Mouse (Mus musculus) small intestine, adult 2 months (tissue): ENCODE results near the gene Pde4d. TPM values are rescaled to one million over a fixed set of nuclear protein-coding genes. Genes with fewer than 3 reads are reported as not detected.

Experiments used
- H3K27ac ChIP-seq: fragments of 200-500 bp; 2 replicates; pipeline ENCODE4 v1.5.1; 2012; ENCODE audit warnings: low read depth, low read length, control low read depth, inconsistent platforms; ENCODE audit not compliant: insufficient read depth
- H3K27me3 ChIP-seq: fragments of 200-500 bp; 2 replicates; pipeline ENCODE4 v1.6.1; 2012; ENCODE audit warnings: mild to moderate bottlenecking, moderate library complexity, low read length, inconsistent platforms; ENCODE audit not compliant: control insufficient read depth, insufficient read depth
- H3K36me3 ChIP-seq: fragments of 200-500 bp; 2 replicates; pipeline ENCODE4 v1.6.1; 2012; ENCODE audit warnings: mild to moderate bottlenecking, low read length, control low read depth, inconsistent platforms; ENCODE audit not compliant: control insufficient read depth, insufficient read depth
- H3K4me1 ChIP-seq: fragments of 200-500 bp; 2 replicates; pipeline ENCODE4 v1.6.1; 2012; ENCODE audit warnings: low read length, inconsistent platforms, mixed read lengths; ENCODE audit not compliant: control insufficient read depth, insufficient read depth, insufficient read length
- H3K4me3 ChIP-seq: fragments of 200-500 bp; 2 replicates; pipeline ENCODE4 v1.5.1; 2012; ENCODE audit warnings: low read depth, mild to moderate bottlenecking, control low read depth, inconsistent platforms, low read length, moderate library complexity
- CTCF ChIP-seq: fragments of 200-500 bp; IDR thresholded peaks from 2 replicates; pipeline ENCODE4 v1.5.1; 2012; ENCODE audit warnings: low read depth, mild to moderate bottlenecking, control low read depth, inconsistent platforms, low read length, moderate library complexity, mixed read lengths; ENCODE audit not compliant: insufficient replicate concordance, insufficient read length; ENCODE audit errors: extremely low read depth
- POLR2A ChIP-seq: fragments of 200-500 bp; IDR thresholded peaks from 2 replicates; pipeline ENCODE4 v1.6.1; 2012; ENCODE audit warnings: low read depth, mild to moderate bottlenecking, control low read depth, inconsistent platforms, low read length, moderate library complexity
- WGBS: fragments of 180-500 bp; shearing (Covaris S2); methylation state at CpG from one replicate; pipeline ENCODE4 v1.1.7; 2018; 5-methylcytosine and 5-hydroxymethylcytosine counted together
- polyA plus RNA-seq: library from polyadenylated mRNA; depleted of rRNA; stranded (reverse); fragments of >200 nt; gene quantifications from 2 replicates; pipeline ENCODE4 v1.2.3, GENCODE M21; 2012

Gene Pde4d
- polyA plus RNA-seq, 1 experiment: 8.4 TPM

GRCm38 (mm10) chr13:109752236-109752863, 1302.6 kb downstream of the Pde4d start:
- TF ChIP-seq CTCF: no peak
- TF ChIP-seq POLR2A: no peak
- Histone ChIP-seq H3K36me3 (no peaks in the 10 kb centered on the region; the same call in 1 of the 2 replicates), H3K27me3 (no peaks in the 10 kb centered on the region), H3K4me1 (no peaks in the 10 kb centered on the region), H3K4me3 (no peak overlapping the region), H3K27ac (no peak overlapping the region)
- WGBS: 31% methylated on average over 8 of the region's 8 CpGs

- H3K36me3 ChIP-seq: no peaks in the 10 kb centered on the region
- H3K4me1 ChIP-seq: no peaks in the 10 kb centered on the region
- no peaks in the 10 kb centered on the region for H3K27me3 ChIP-seq
- H3K4me3 ChIP-seq: no peak overlapping the region
- WGBS: 89% methylated on average over 5 of the region's 5 CpGs
- no peak overlapping the region for H3K27ac ChIP-seq
- TF ChIP-seq CTCF: no peak
- TF ChIP-seq POLR2A: no peak
Measured at GRCm38 (mm10) chr13:109756854-109757253, 1307.1 kb downstream of the Pde4d start.

GRCm38 (mm10) chr13:109759201-109759600, 1309.5 kb downstream of the Pde4d start:
- Histone ChIP-seq H3K36me3 (no peaks in the 10 kb centered on the region), H3K27ac (no peak overlapping the region), H3K4me3 (no peak overlapping the region), H3K27me3 (no peaks in the 10 kb centered on the region), H3K4me1 (no peaks in the 10 kb centered on the region)
- 41% methylated on average over 5 of the region's 5 CpGs for WGBS
- no peak for TF ChIP-seq POLR2A
- peak; percentile 63; the same call in 1 of the 2 replicates for TF ChIP-seq CTCF

GRCm38 (mm10) chr13:109761081-109761480, 1311.3 kb downstream of the Pde4d start:
- WGBS: 85% methylated on average over 13 of the region's 13 CpGs
- Histone ChIP-seq H3K4me3 (no peak overlapping the region), H3K27me3 (no peaks in the 10 kb centered on the region), H3K27ac (no peak overlapping the region), H3K4me1 (no peaks in the 10 kb centered on the region), H3K36me3 (no peaks in the 10 kb centered on the region)
- no peak for TF ChIP-seq POLR2A
- TF ChIP-seq CTCF: no peak

GRCm38 (mm10) chr13:109774791-109775190, 1325.0 kb downstream of the Pde4d start:
- H3K36me3 ChIP-seq: peaks cover 5% of the 10 kb centered on the region
- 88% methylated on average over 7 of the region's 7 CpGs for WGBS
- TF ChIP-seq POLR2A (no peak), CTCF (no peak)
- H3K27me3 ChIP-seq: no peaks in the 10 kb centered on the region
- H3K4me1 ChIP-seq: no peaks in the 10 kb centered on the region; the same call in 1 of the 2 replicates
- no peak overlapping the region for H3K4me3 ChIP-seq
- H3K27ac ChIP-seq: no peak overlapping the region

GRCm38 (mm10) chr13:109775197-109775596, 1325.4 kb downstream of the Pde4d start:
- Histone ChIP-seq H3K4me1 (no peaks in the 10 kb centered on the region; the same call in 1 of the 2 replicates), H3K36me3 (peaks cover 3% of the 10 kb centered on the region), H3K27ac (no peak overlapping the region), H3K4me3 (no peak overlapping the region), H3K27me3 (no peaks in the 10 kb centered on the region)
- TF ChIP-seq CTCF: no peak
- TF ChIP-seq POLR2A: no peak
- WGBS: 57% methylated on average over 5 of the region's 5 CpGs

GRCm38 (mm10) chr13:109776116-109776515, 1326.4 kb downstream of the Pde4d start:
- Histone ChIP-seq H3K36me3 (peaks cover 3% of the 10 kb centered on the region), H3K27me3 (no peaks in the 10 kb centered on the region), H3K4me3 (peak overlapping the region; percentile 41), H3K4me1 (no peaks in the 10 kb centered on the region; the same call in 1 of the 2 replicates), H3K27ac (no peak overlapping the region)
- TF ChIP-seq CTCF (peak; percentile 93; the same call in 1 of the 2 replicates), POLR2A (no peak)
- 5% methylated on average over 11 of the region's 11 CpGs for WGBS
